Mouse (Mus musculus) 3T3-L1 (cell line): ENCODE data around the gene Ugt1a10.
A peak's percentile ranks its signal among the peaks of the same experiment; 100 is the strongest.

ENCODE experiments used
- DNase-seq: peaks from one replicate; pipeline ENCODE4 v3.0.0-alpha.2; 2015; ENCODE audit warnings: low read depth, low spot score

Gene Ugt1a10

GRCm38 (mm10) chr1:88255466-88255857, 200.3 kb downstream of the Ugt1a10 start:
- DNase-seq, result no peak

DNA sequence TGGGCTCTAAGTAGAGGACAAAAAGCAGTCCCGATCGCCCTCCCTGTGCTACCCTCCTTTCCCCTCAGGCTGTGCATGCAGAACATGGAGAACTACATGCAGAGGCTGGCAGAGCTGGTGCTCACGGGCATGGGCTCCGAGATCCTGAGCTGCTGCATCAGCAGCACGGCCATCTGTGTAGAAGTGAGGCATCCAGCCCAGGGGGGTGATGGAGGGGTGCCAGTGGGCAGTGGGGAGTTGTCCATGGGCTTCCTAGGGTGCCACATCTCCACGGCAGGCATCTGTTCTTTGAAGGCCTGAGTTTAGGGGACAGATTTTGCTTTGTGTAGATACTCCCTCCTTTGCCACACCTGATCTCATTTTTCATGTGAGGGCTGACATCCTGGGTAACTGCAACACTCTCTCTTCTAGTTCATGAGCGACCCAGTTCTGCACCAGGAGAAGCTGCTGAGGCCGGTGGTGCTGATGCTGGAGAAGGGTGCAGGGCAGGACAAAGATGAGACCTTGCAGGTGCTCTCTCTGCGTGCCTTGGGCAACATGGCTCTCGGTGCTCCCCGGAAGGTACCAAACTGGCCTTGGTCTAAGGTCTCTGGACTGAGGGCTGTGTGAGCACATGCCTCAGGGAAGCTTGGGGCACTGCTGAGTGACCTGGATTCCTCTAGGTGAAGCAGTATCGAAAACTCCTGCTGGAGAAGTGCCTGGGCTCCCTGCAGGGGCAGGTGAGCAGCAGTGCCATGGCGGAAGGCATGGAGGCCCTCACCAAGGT, 201.0 kb downstream of the Ugt1a10 start:
- no peak for DNase-seq

DNA sequence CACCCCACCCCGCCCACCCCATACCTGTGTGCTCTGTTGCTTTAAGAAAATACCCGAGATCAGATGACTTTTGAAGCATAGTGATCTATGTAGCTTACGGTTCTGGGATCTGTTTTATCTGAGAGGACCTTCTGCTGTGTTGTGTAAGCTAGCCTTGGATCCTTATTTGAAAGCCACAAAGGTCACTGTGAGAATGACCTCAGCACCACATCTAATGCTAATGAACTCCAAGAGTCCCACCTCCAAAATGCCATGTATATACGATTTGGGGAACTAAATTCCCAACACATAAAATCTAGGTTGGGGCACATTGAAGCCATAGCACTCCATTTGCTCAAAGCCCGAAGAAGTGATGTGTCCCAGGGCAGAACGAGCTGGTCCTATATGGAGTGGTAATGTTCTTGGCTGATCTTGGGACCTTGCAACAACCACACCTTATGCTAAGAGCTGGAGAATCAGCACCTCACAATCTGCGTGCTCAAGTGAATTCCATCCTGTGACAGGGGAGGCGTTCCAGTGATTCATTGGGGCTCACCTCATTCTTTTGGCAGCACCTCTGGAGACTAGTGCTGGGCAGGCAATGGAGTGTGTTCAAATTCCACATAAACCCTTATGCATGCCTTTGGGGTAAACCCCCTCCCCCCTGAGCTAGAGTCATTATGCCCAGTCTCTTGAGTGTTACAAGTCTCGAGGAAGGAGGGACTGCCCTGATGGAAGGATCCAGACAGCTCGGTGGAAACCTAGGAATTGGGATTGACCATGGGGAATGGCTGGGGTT, 201.9 kb downstream of the Ugt1a10 start:
- DNase-seq, result peak; percentile 49

DNA sequence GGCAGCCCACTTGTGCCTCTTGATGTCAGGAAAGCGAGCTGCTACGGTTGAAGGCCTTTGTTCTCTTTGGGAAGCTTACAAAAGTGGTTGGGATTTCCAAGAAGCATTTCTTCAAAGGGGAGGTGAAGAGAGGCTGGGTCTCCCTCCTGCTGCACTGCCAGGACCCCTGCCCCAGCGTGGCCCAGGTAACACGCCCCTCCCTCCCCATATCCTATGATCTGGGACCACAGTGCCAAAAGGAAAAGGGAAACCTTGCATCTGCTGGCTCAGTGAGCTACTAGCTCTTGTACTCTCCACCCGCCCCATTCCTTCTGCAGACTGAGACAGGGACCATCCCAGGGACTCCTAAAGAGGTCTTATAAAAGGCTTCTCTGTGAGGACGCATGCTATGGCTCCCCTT, 202.5 kb downstream of the Ugt1a10 start:
- no peak for DNase-seq

DNA sequence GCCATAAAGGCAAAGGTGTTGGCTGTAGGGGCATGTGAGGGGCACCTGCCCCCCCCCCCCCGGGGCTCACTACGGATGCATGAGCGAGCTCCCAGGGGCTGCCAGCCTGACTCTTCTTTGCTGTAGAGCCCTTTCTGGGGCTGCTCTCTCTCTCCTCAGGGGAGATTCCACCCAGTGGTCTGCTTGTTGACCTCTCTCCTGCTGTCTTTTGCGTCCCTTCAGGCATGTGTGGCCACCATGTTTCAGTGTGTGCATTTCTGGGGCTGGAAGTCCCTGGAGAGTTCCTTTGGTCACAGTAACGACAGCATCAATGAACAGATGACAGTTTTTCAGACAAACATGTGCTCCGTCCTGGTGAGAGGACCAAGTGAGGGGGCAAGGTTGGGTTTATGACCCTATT, 203.2 kb downstream of the Ugt1a10 start:
- no peak for DNase-seq

- DNase-seq, result peak; percentile 50
Observed at GRCm38 (mm10) chr1:88258881-88259642, 203.9 kb downstream of the Ugt1a10 start.

DNA sequence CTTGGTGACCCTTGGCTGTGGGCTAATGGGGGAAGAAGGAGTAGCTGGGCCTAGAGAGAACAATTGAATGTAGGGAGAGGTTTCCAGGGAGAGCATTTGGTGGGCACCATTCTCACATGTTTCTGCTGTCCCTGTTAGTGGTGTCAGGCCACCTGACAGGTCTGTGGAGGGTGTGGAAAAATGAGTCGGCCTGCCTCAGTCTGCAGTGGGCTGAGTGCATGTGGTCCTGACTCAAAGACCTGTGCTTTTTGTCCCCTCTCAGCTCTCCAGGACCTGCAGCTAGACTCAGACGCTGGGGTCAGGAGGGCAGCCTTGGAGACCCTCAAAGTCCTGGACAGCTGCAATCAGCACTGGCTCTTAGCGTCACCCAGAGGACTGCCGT, 204.4 kb downstream of the Ugt1a10 start:
- DNase-seq, result no peak

DNA sequence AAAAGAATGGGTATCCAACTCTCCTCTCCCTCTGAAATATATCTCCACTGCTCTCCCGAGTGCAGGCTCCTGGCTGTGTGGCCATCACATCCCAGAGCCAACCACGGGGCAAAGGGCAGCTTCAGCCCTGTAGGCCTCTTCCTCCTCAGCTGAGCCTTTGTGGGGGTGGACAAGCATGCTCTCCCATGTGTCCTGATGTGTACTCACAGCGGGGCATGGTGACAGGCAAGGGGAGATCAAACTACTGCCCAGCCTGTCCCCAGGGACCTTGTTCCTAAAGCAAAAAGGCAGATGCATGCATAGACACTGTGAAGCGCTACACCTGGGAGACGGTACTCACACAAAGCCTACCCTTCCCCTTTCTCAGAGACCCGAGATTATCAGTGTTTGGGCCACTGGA, 204.9 kb downstream of the Ugt1a10 start:
- peak; percentile 41 for DNase-seq

DNA sequence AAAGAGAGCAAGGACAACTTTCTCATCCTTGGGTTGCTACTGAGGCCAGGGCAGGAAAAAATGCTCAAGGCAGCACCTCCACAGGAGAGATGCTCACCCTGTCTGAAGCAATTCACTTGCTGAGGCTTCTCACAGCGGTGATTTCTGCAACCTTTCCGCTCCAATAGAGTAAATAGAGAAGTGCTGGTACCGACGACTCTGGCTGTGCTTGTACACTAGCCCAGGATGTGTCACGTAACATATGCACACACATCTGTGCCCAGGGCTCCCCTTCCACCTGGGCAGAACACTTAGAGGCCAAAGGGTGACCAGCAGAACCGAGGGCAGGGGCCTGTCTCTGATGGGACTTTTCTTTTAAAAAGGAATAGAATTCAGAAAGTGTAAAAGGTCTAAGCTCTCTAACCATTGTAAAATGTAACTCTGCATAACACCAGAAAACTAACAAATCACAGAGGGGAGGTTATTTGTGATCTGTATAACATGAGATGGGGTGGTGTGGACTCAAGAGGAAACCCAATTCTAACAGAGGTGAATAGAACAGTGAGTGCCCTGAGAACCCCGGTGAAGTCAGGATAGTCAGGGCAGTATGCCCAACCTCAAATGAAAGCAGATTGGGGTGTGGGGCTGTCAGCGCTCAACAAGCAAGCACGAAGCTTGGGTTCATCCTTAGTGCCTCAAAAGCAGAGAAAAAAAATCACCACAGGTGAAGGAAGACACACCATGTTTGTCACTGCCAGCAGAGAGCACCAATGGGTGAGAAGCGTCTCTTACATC, 205.6 kb downstream of the Ugt1a10 start:
- no peak for DNase-seq

DNA sequence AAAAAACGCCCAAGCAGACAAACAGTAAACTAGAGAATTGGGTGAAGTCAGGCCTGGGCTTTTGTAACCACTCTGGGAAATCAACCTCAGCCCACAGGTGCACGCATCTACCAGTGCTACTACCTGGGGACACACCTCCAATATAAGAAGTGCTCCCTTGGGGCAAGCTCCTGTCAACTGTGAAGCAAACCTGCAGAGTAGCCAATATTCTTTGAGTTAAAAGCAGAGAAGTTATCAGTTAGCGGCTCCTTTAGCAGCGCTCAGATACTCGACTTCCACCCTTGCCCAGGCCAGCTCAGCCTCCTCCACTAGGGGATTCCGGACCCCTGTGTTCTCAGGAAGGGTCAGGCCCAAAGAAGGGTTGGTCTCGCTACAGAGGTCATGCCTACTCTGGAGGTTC, 206.5 kb downstream of the Ugt1a10 start:
- DNase-seq, result no peak

- DNase-seq, result peak; percentile 99
Observed at GRCm38 (mm10) chr1:88262255-88262654, 207.1 kb downstream of the Ugt1a10 start.

DNA sequence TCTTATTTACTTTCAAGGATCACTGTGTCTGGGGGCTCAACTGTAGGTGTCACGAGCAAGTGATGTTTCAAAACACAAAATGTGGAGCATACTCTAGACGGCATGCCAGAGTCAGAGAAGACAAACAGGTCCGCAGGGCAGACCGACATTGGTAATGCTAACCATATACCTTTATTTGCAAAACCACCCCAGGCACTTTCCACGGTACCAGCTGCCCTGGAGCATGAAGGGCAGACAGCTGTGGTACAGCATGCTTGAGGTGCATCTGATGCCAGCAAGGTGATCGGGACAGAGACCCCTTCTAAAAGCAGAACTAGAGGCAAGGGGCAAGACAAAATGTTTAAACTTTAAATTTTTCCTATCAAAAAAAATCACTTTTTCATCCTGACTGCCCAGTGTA, 207.8 kb downstream of the Ugt1a10 start:
- DNase-seq, result no peak

DNA sequence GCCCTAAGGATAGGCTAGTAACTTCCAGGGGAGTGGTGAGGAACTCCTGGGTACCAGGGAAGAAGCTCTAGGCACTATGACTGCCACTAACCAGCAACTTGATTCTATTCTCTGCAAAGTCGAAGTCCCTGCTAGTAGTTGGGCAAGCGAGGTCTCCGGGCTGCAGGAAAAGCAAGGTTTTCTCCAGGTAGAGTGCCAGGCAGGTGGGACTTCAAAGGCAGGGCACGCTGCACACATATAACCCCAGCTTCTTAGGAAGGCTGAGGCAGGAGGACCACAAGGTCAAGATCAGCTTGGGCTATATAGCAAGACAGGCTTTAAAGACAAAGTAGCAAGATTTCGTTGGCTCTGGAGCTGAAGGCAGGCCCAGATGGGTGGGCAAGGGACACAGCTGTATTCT, 208.6 kb downstream of the Ugt1a10 start:
- no peak for DNase-seq

GRCm38 (mm10) chr1:88264237-88264868, 209.2 kb downstream of the Ugt1a10 start:
- no peak for DNase-seq

- no peak for DNase-seq
Observed at GRCm38 (mm10) chr1:88264869-88265240, 209.7 kb downstream of the Ugt1a10 start.

DNA sequence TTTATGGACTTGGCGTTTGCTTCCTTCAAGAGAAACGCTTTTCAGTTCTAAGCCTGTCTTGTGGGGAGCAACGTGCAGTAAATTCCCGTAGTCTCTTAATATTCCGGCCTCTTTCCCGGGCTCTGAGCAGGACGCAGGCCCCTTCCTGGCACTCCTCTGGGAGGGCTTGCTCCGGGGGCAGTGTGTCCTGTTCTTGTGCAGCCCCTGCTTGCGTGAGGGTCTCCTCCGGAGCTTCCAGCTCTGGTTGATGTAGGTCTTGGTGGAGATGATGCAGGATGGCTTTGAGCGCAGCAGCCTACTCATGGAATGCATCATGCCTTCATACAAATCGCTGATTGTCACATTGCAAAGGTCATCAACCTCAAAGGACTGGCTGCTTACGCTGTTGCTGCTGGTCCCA, 210.9 kb downstream of the Ugt1a10 start:
- no peak for DNase-seq

DNA sequence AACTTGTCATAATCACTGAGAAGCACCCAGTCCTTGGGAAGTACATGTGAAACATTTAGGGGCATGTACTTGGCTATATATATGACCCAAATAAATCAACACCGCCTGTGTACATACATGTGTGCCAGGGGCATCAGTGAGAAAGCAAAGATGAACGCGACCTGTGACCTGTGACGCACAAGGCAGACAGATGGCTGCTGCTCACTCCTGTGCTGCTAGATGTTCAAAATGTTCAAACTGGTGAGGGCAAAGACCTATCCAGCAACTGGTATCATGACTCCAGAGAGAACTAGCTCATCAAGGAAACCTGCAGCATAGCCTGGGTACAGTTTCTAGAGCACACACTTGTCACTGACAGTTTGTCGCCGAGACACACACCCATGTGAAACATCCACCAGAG, 212.3 kb downstream of the Ugt1a10 start:
- no peak for DNase-seq

- DNase-seq, result no peak
Observed at GRCm38 (mm10) chr1:88268070-88268469, 212.9 kb downstream of the Ugt1a10 start.
